Mouse (Mus musculus) lung, adult 2 months (tissue): Measurements from ENCODE around the gene Epyc.

Source experiments
- CTCF ChIP-seq: fragments of 200-500 bp; IDR thresholded peaks from 2 replicates; pipeline ENCODE4 v1.5.1; 2011; ENCODE audit warnings: mild to moderate bottlenecking, low read length, control low read depth; ENCODE audit not compliant: insufficient read depth
- POLR2A ChIP-seq: fragments of 200-500 bp; IDR thresholded peaks from 2 replicates; pipeline ENCODE4 v1.6.1; 2011; ENCODE audit warnings: low read depth, mild to moderate bottlenecking, control low read depth, low read length, borderline replicate concordance; ENCODE audit errors: extremely low read depth

DNA sequence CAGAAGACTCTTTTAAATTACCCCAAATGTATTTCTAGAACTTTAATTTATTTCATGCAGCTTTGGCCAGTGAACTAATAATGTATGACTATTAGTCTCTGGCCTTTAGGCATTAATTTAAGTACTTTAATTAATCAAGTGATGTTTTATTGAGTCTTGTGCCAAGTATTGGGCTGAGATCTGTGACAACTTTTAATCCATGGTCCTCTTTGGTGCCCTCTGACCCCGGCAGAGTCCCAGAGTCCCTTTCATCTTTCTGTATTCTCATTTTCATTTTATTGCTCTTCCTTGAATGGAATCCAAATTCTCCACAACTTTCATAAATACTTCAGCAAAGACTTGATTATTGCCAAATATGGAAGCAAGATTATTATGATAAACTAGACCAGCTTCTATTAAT is 76.8 kb downstream of the Epyc start:
- TF ChIP-seq CTCF = no peak
- no peak for TF ChIP-seq POLR2A
